Mouse (Mus musculus) kidney, adult 9 months (tissue): Measurements from ENCODE around the gene Clp1.
A peak's percentile ranks its signal among the peaks of the same experiment; 100 is the strongest.

Experiments used
- DNase-seq: peaks from one replicate; pipeline ENCODE4 v3.0.0; 2022

Gene Clp1

DNA sequence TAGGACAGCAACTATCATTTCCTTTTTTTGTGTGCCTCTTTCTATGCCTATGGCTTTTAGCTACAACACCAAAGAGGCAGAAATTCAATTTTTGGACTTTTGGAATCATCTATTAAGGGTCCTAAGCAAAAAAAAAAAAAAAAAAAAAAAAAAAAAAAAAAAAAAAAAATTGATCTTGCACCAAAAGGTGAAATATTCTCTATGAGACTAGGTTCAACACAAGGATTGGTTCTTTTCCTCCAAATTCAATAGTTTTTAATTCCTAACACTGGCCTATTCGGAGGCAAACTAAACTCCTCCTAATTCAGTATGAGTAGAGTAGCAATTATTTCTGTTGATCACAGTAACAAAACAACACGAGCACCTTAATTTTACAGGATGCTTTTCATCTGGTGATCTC, 15.3 kb downstream of the Clp1 start:
- no peak for DNase-seq

DNA sequence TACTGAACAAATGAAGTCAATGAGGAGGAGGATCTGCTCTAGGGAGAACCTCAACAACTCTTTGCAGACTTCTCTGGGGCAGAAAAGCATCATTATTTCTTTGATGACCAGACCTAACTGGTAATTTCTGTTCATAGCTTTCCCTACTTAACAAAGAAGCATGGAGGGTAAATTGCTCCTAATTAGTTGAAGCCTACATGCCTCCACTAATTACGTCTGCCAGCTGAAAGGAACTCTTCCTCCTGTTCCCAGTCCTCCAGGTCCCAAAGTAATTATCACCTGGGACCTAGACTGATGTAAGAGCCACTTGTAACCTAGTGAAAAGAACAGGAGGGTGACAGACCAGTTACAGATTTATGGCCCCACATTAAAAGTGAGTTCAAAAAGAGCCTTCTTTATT, 19.6 kb downstream of the Clp1 start:
- DNase-seq: no peak

DNA sequence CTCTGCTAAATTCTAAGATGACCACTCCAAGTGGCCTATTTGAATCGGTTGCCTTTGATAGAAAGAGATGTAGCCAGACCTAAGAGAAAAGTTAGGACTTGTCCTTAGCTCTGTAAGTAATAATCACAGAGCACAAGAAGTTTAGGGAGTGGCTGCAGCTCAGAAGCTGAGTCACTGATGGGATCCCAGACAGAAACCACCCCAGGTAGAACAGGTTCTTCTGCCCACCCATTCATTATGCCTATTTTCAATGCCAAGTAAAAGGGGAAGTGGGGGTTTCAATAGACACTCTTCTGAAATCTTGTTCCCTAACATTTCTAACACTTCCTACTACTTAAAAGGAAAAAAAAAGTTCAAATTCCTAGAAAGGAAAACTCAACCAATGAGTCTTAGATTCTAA, 21.9 kb downstream of the Clp1 start:
- no peak for DNase-seq

DNA sequence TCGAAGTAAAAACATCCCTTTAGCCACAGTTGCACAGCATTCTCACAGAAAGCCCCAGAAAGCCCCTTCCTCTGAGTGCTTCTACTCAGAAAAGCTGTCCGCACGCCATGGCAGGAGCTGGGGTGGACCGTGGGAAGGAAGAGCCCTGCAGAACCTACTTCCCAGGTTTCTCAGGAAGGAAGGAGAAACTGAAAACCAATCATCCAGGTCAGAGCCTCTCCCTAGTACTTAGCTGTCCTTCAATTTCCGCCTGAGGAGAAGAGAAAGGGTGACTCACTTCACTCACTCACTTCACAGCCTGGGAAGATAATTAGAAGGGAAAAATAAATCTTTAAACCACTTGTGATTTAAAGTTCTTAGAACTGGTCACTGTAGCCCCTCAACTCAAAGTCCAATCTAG, 22.8 kb downstream of the Clp1 start:
- DNase-seq: no peak

DNA sequence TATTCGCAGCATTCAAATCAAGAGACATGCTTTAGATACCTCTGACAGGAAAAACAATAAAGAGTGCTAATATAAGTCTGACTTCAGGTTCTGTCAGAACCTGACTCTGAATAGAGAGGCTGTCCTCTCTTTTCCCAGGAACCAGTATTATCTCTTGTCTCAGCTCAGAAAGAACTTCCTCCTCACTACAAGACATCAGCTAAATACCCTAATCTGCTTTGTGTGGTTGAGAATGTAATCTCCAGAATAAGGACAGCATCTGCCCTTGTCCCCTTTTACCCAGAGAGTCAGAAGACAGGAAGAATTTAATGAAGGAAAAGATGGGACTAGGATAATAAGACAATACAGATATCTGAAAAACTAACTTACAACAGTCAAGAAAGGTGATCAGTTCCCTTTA, 23.7 kb downstream of the Clp1 start:
- DNase-seq: no peak

DNA sequence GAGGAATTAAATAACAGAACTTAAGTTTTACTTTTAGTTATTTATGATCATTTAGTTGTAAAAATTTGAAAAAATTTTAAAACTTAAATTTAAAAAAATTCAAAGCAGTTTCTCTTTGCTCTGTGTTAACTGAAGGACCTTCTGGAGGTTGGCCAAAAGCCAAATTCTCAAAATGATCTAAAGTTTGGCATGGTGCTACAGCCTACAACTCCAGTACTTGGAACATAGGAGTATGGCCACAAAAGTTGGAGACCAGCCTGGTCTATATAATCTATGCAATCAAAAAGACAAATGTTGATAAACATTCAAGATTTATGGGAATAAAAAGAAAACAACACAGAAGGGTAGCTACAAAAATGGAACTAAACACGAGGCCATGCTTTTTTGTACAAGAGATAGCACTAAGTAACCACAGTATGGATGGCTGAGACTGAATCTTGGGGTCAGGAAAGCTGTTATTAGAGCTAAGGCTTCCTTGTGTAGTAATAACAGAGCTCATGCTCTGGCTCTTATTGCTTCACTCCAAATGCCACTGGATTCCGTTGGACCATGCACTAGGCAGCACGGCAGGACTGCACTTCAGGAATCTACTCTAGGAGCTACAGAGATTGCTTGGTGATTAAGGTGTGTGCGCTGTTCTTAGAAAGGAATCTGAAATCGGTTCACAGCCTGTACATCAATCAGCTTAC, 32.0 kb downstream of the Clp1 start:
- no peak for DNase-seq

DNA sequence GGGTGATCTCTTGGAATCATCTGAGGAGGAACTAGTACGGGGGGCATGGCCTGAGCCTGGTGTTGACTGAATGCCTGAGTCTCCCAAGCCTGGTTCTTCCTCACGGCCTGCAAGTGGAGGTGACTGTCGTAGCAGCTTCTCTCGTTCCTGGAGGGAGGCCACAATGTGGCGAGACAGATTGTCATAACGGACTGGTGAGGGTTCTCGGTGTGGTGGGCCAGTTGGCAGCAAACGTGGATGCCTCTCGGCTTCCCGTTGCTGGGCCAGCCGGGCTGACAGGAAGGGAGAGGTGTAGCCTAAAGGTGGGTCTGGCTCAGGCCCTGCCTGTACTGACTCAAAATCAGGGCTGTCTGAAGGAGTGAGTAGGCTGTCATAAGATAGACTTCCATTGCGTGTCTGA, 37.1 kb downstream of the Clp1 start:
- no peak for DNase-seq

DNA sequence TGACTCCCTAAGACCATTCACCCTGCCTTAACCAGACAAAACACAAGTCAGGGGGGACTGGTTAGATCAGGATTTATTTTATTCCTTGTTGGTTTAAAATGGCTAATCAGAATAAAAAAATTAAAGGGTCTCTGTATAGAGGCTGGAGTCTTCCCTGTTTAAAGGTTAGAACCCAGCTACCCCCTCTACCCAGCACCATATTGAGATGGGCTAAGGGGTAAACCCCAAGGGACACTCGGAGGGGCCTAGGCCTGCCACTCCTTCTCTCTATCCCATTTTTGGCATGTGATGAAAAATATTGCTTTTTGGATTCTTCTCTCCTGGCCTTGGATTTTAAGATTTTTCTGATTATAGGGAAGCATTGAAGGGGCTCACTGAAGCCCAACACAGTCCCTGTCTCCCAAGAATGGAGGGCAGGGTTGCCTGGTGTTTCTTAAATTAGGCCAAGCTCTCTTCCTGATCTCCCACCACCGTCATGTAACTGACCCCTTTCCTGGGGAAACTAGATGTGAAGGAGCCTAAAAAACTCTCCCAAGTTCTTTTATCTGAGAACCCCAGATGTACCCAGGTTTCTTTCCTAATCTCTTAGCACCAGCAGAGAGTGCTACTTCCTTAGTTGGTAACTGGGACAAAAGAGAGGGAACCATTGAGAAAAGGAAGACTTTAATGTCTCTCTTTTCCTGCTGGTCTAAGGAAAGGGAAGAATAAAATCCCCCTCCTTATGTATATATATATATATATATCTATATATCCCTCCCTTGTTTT, 38.9 kb downstream of the Clp1 start:
- no peak for DNase-seq

DNA sequence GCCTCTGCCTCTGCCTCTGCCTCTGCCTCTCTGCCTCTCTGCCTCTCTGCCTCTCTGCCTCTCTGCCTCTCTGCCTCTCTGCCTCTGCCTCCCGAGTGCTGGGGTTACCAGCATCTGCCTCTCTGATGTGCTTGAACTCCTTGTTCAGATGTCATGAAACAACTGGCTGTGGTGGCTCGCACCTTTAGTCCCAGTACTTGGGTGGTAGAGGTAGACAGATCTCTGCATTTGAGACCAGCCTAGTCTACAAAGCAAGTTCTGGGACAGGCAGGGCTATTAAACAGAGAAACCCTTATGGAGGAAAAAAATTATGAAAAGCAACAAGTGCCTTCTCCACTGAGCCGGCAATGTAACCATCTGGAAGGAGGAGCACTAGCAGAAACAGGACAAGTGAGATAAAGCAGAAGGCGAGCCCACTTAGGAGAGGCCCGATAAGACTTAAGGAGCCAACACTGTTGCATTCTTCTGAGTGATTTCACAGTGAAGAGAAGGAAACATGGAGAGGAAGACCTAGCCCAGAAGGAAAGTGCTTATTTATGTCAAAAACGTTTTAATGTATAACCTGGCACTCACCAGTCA, 44.5 kb downstream of the Clp1 start:
- no peak for DNase-seq

DNA sequence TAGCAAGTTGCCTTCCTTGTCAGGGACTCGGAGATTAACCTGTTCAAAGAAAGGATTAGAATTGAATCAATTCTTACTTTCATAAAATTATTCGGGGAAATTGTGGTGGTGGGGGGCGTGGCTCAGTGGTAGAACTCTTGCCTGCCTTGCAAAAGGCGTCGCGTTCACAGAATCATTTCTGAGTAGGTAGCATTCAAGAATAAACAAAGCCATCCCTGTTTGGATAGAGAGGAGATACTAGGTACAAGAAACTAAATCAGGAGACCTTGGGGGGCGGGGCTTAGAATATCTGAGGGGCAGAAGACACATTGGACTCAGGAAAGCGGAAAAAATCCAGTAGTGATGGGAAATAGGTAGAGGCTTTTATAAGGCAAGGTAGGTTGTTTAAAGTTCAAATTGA, 48.1 kb downstream of the Clp1 start, which contains the start of gene Tmx2:
Gene Tmx2, minus strand, starts transcription at position 125 of the 400 bp plus-strand sequence.
- DNase-seq: no peak

DNA sequence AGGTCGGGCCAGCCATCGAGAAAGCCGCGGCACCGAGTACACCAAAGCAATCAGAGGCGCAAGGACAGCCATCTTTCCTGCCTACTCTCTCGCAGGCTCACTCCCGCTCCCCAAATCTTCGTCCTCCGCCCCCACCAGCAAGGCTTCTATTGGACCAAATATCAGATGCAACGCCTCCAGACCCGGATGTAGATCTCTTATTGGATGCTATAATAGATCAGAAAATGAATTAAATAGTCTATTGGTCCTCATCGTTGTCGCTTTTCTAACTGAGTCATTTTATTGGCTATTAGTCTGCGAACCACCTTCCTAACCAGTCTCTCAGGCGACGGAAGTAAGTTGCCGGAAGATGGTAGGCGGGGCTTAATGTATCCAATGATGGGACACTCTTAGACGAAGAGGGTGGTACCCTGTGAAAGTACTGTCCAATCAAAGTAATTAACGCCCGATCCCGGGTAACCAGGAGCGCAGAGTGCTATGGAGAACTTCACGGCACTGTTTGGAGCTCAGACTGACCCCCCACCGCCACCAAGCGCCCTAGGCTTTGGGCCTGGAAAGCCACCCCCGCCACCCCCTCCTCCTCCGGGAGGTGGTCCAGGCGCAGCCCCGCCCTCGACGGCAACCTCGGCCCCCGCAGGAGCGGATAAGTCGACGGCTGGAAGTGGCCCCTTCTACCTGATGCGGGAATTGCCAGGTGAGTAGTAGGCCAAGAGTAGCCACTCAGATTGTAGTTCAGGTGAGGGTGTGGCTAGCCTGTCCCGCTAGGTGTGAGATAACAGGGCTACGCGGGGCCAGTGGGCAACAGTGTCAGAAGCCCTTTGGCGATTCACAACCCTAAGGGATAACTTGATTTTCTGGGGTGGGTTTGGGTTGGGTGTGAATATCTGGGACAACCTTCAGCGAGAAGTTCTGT, 48.9 kb downstream of the Clp1 start, which contains the start of the genes Gm28635 and Med19:
Gene Gm28635, minus strand, starts transcription at position 74 of the 913 bp plus-strand sequence.
Gene Med19, plus strand, starts transcription at position 435 of the 913 bp plus-strand sequence.
- peak; percentile 99 for DNase-seq

DNA sequence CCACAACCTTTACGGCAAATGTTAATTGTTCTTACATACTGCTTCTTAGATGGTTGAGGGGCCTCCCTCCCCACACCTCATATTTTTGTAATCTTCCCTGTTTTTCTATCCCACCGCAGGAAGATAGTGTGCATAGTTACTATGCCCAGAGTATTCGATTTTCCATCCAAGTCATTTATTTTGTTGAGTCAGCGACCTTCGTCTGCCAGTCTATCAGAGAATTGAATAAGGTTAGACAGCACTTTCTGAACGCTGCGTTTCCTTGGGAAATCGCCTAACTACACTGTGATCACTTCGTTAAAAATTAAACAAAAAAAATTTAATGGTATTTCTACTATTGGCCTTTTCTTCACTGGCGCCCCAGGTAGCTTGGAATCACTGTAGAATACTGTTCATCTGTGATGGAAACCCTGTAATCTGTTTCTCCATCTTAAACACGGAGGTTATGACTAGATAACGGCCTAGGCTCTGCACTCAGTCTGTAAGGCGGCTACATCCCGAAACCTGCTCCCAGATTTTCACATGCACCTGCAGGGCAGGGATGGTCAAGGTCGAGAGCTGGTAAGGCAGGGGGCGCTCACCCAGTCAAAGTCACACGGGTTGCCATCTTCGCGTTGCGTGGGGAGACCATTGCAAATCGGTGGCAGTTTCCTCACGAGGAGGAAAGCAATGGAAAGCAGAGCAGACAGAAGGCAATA, 49.7 kb downstream of the Clp1 start:
- DNase-seq: no peak
